Mouse (Mus musculus): Measurements from ENCODE around the gene Parp16. TPM values are rescaled to one million over a fixed set of nuclear protein-coding genes. Genes with fewer than 3 reads are reported as not detected.
"Not testable (repeated sequence)": the region's sequence is repeated elsewhere in the genome, so short reads cannot be mapped to it uniquely, and the experiment has no call there.

Parp16 gene
- polyA plus RNA-seq, 1 experiment from 2014 or later, result 8.1 TPM

DNA sequence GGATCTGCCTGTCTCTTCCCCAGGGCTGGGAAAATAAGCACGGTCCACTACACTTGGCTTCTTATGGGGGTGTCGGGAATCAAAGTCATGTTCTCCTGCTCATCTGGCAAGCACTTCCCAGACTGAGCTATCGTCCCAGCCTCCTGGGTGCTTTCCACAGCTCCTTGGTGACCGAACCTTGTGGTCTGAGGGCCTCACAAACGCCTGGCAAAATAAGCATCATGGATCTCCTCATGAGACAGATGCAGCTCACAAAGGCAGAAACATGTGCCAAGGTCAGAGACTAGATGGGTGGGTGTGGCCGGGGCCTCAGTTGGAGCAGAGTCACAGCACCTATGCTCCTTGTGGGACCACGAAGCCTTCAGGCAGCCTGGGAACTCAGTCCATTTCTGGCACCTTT lies 64.2 kb downstream of the Parp16 start:
- WGBS, result 72% methylated on average over 7 of the region's 7 CpGs
- no peak for ATAC-seq (ENCODE audit: low FRiP score, low read depth)
- H3K4me2 ChIP-seq, result no peak overlapping the region
- H3K9me3 ChIP-seq, result no peaks in the 10 kb centered on the region
- no peak overlapping the region for H3K4me3 ChIP-seq
- no peak overlapping the region for H3K9ac ChIP-seq
- H3K36me3 ChIP-seq, result no peaks in the 10 kb centered on the region
- no peaks in the 10 kb centered on the region for H3K4me1 ChIP-seq (replicated peaks)
- no peak overlapping the region for H3K27ac ChIP-seq (replicated peaks)
- H3K27me3 ChIP-seq, result no peaks in the 10 kb centered on the region

- Histone ChIP-seq H3K9ac (no peak overlapping the region), H3K36me3 (no peaks in the 10 kb centered on the region), H3K27me3 (no peaks in the 10 kb centered on the region), H3K4me1 (replicated peaks) (peaks cover 5% of the 10 kb centered on the region), H3K4me3 (no peak overlapping the region), H3K4me2 (no peak overlapping the region), H3K9me3 (no peaks in the 10 kb centered on the region), H3K27ac (replicated peaks) (no peak overlapping the region)
- 92% methylated on average over 2 of the region's 2 CpGs for WGBS
- ATAC-seq (ENCODE audit: low FRiP score, low read depth), result no peak
These were observed 66.6 kb downstream of the Parp16 start for GRCm38 (mm10) chr9:65261591-65262230.

DNA sequence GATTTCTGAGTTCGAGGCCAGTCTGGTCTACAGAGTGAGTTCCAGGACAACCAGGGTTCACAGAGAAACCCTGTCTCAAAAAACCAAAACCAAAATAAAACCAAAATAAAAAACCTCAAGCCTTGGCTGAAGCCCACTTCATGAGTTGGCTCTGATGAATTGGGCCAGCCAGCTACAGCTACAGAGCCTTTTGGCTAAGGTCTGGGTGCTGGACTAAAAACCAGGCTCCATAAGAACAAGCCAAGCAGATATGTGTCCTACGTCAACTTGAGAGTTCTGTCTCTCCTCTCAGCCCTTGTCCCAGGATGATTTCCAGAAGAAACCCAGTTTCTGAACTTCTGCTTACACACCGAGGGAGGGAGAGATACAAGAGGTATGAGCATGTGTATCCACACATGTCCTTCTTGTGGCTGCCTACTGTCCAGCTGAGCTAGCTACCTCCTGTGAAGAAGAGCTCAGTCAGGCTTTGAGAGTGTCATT lies 67.5 kb downstream of the Parp16 start:
- Histone ChIP-seq H3K36me3 (no peaks in the 10 kb centered on the region), H3K4me2 (no peak overlapping the region), H3K9ac (no peak overlapping the region), H3K27ac (replicated peaks) (no peak overlapping the region), H3K4me3 (no peak overlapping the region), H3K4me1 (replicated peaks) (peaks cover 12% of the 10 kb centered on the region), H3K9me3 (no peaks in the 10 kb centered on the region), H3K27me3 (no peaks in the 10 kb centered on the region)
- WGBS, result 94% methylated on average over 3 of the region's 3 CpGs
- ATAC-seq (ENCODE audit: low FRiP score, low read depth), result no peak

GRCm38 (mm10) chr9:65264959-65265358 lies 69.8 kb downstream of the Parp16 start, which contains the start of gene Cilp:
Cilp (plus strand) TSS chr9:65265180.
- H3K4me1 ChIP-seq (replicated peaks), result peaks cover 22% of the 10 kb centered on the region
- no peaks in the 10 kb centered on the region for H3K9me3 ChIP-seq
- no peak within 1 kb of the TSS for H3K27ac ChIP-seq (replicated peaks)
- no peak within 1 kb of the TSS for H3K4me2 ChIP-seq
- ATAC-seq (ENCODE audit: low FRiP score, low read depth), result no peak
- no peaks in the 10 kb centered on the region for H3K27me3 ChIP-seq
- H3K4me3 ChIP-seq, result no peak within 1 kb of the TSS
- 44% methylated on average over 5 of the region's 5 CpGs for WGBS
- no peaks in the 10 kb centered on the region for H3K36me3 ChIP-seq
- no peak within 1 kb of the TSS for H3K9ac ChIP-seq

GRCm38 (mm10) chr9:65267742-65268515 lies 72.8 kb downstream of the Parp16 start:
- H3K9me3 ChIP-seq, result no peaks in the 10 kb centered on the region
- no peaks in the 10 kb centered on the region for H3K27me3 ChIP-seq
- H3K4me3 ChIP-seq, result no peak overlapping the region
- peak; percentile 92 for ATAC-seq (ENCODE audit: low FRiP score, low read depth)
- peaks cover 22% of the 10 kb centered on the region for H3K4me1 ChIP-seq (replicated peaks)
- 22% methylated on average over 7 of the region's 7 CpGs for WGBS
- H3K9ac ChIP-seq, result peak overlapping the region; percentile 6; the same call in 1 of the 2 replicates
- no peaks in the 10 kb centered on the region for H3K36me3 ChIP-seq
- peak overlapping the region; percentile 87 for H3K27ac ChIP-seq (replicated peaks)
- 0 out of 2 replicates have a peak overlapping the region, but pooled peaks have one; percentile 7 for H3K4me2 ChIP-seq

GRCm38 (mm10) chr9:65273048-65273809 lies 78.1 kb downstream of the Parp16 start:
- no peak overlapping the region for H3K4me2 ChIP-seq
- no peaks in the 10 kb centered on the region for H3K9me3 ChIP-seq
- H3K27ac ChIP-seq (replicated peaks), result no peak overlapping the region
- no peak overlapping the region for H3K9ac ChIP-seq
- no peak overlapping the region for H3K4me3 ChIP-seq
- H3K4me1 ChIP-seq (replicated peaks), result peaks cover 4% of the 10 kb centered on the region
- no peaks in the 10 kb centered on the region for H3K27me3 ChIP-seq
- whole genome bisulfite sequencing, result 91% methylated on average over 13 of the region's 13 CpGs
- ATAC-seq (ENCODE audit: low FRiP score, low read depth), result no peak
- no peaks in the 10 kb centered on the region for H3K36me3 ChIP-seq

DNA sequence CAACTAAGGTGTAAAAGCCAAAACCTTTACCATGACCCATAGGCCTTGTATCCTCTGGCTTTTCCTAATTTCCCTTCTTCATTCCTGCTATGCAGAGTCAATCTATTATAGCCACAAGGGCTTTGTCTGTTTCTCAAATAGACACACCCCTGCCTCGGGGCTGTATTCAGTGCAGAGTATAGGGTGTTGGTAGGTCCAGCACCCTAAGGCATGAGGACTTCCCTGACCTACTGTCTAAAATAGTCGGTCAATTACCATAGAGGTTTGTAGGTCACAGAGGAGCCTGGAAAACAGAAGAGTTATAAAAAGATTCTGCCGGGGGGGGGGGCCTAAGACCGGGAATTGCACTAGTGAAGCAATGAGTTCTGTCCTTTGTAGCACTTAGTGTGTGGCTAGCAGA lies 78.7 kb downstream of the Parp16 start:
- no peaks in the 10 kb centered on the region for H3K9me3 ChIP-seq
- H3K27ac ChIP-seq (replicated peaks), result no peak overlapping the region
- WGBS, result 79% methylated on average over 4 of the region's 4 CpGs
- H3K36me3 ChIP-seq, result no peaks in the 10 kb centered on the region
- no peak overlapping the region for H3K9ac ChIP-seq
- H3K4me2 ChIP-seq, result no peak overlapping the region
- no peak for ATAC-seq (ENCODE audit: low FRiP score, low read depth)
- H3K27me3 ChIP-seq, result no peaks in the 10 kb centered on the region
- no peak overlapping the region for H3K4me3 ChIP-seq
- H3K4me1 ChIP-seq (replicated peaks), result no peaks in the 10 kb centered on the region

GRCm38 (mm10) chr9:65274851-65275250 lies 79.7 kb downstream of the Parp16 start:
- 69% methylated on average over 3 of the region's 3 CpGs for WGBS

DNA sequence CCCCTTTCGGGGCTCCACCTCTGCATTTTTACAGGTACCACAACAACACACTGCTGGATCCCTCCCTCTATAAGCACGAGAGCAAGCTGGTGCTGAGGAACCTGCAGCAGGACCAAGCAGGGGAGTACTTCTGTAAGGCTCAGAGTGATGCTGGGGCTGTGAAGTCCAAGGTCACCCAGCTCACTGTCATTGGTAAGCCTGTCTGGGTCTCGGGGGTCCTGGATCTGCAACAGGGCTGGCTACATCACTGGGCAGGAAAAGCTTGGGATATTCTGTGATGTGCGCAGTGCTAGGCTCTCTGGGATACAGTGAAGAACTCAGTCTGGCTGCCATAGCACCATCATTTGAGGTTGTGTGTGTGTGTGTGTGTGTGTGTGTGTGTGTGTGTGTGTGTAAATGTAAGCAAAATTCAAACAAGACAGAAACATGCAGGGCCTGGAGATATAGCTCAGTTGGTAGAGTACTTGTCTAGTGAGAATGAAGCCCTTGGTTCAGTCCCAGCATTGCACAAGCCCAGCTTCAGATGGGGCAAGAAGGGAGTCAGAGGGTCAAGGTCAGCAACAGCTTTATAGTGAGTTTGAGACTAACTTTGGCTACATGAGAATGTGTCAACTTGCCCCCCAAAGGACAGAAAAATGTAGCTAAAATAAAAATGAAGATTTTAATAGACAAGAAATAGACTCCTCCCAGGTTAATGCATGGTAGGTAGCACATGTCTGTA lies 80.8 kb downstream of the Parp16 start:
- no peaks in the 10 kb centered on the region for H3K36me3 ChIP-seq
- no peak overlapping the region for H3K4me2 ChIP-seq
- no peaks in the 10 kb centered on the region for H3K9me3 ChIP-seq
- WGBS, result 87% methylated on average over 4 of the region's 4 CpGs
- ATAC-seq (ENCODE audit: low FRiP score, low read depth), result no peak
- H3K9ac ChIP-seq, result no peak overlapping the region
- H3K27me3 ChIP-seq, result no peaks in the 10 kb centered on the region
- no peak overlapping the region for H3K4me3 ChIP-seq
- no peak overlapping the region for H3K27ac ChIP-seq (replicated peaks)
- no peaks in the 10 kb centered on the region for H3K4me1 ChIP-seq (replicated peaks)

More at GRCm38 (mm10) chr9:65274851-65275250, 79.7 kb downstream of the Parp16 start:
- not testable (repeated sequence) for H3K9ac ChIP-seq; H3K27ac ChIP-seq (replicated peaks); ATAC-seq (ENCODE audit: low FRiP score, low read depth); H3K4me2 ChIP-seq; H3K27me3 ChIP-seq; H3K9me3 ChIP-seq; H3K4me1 ChIP-seq (replicated peaks); H3K36me3 ChIP-seq; H3K4me3 ChIP-seq

- Histone ChIP-seq H3K4me3 (no peak overlapping the region), H3K9ac (no peak overlapping the region), H3K27ac (replicated peaks) (no peak overlapping the region), H3K4me1 (replicated peaks) (no peaks in the 10 kb centered on the region), H3K27me3 (no peaks in the 10 kb centered on the region), H3K36me3 (no peaks in the 10 kb centered on the region), H3K4me2 (no peak overlapping the region), H3K9me3 (no peaks in the 10 kb centered on the region)
- no peak for ATAC-seq (ENCODE audit: low FRiP score, low read depth)
- WGBS, result 74% methylated on average over 5 of the region's 5 CpGs
These were observed 86.5 kb downstream of the Parp16 start for GRCm38 (mm10) chr9:65281536-65282151.

GRCm38 (mm10) chr9:65283301-65283700 lies 88.1 kb downstream of the Parp16 start:
- WGBS, result 4% methylated on average over 3 of the region's 3 CpGs
- no peaks in the 10 kb centered on the region for H3K9me3 ChIP-seq
- H3K9ac ChIP-seq, result no peak overlapping the region
- H3K4me1 ChIP-seq (replicated peaks), result no peaks in the 10 kb centered on the region
- H3K4me2 ChIP-seq, result no peak overlapping the region
- no peaks in the 10 kb centered on the region for H3K36me3 ChIP-seq
- H3K27ac ChIP-seq (replicated peaks), result no peak overlapping the region
- H3K4me3 ChIP-seq, result no peak overlapping the region
- no peaks in the 10 kb centered on the region for H3K27me3 ChIP-seq
- ATAC-seq (ENCODE audit: low FRiP score, low read depth), result 0 out of 2 replicates have a peak, but pooled peaks have one; percentile 56
